Mouse (Mus musculus) erythroblast, adult 5-6 weeks (primary cell): ENCODE measurements around the gene Lgals2. TPM values are rescaled to one million over a fixed set of nuclear protein-coding genes. Genes with fewer than 3 reads are reported as not detected.
A peak's percentile ranks its signal among the peaks of the same experiment; 100 is the strongest.

Experiments
- ATAC-seq: replicated peaks from 2 replicates; pipeline ENCODE4 v1.8.0; 2016; ENCODE audit warnings: moderate number of reproducible peaks, mild to moderate bottlenecking, moderate TSS enrichment, inconsistent platforms; ENCODE audit not compliant: poor library complexity, low FRiP score, severe bottlenecking
- total RNA-seq, 2 experiments: library from RNA; stranded (forward) in 1 of 2; stranded (reverse) in 1 of 2; fragments of 150-400 nt in 1 of 2; fragments of 200-764, 138-1000 nt in 1 of 2; gene quantifications; 2 replicates each; pipeline versions ENCODE4 v1.2.3 to v1.2.4; 2015 to 2017; ENCODE audit warnings: low replicate concordance in 2 of 2

Lgals2 gene
- total RNA-seq, 2 experiments from 2014 or later, result not detected

DNA sequence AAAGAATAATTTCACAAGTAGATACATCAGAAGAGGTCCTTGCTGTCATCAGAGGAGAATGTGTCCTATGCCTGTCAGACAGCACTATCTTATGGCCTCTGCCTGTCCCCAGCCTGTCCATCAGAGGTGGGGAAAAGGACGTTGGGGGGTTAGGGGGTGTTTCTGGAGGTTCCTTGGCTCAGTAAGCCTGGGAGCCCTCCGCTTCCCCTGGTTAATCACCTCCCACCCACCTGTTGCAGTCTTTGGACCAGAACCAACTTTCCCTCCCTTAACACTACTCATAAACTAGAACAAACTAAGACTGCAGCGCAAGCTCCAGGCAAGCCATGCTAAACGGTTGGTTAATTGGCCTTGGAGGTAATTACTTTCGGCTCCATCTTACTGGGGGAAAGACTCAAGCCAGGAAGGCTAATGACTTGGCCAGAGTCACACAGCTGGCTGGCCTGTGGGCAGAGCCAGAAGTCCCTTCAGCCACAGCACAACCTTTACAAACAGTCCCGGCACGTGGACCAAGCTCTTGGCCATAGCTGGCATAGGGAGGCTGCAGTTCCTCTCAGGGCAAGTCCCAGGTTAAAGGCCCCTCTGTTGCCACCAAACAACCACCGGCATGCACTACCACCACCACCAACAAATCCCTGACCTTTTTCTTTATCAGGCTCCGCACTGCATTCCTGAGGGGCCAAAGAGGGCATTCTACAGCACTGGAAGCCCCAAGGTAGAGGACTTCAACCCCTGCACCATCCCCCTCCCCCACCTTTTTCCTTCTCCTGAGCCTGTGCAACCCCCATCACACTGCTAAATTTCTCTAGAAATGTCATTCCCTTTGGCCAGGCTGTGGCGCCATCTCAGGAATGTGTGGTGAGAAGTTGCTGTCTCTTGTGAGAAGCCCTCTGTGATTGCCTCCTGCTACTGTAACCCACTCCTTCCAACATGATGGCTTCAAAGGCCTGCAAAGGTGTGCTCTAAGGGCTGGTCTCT lies 24.3 kb downstream of the Lgals2 start:
- no peak for ATAC-seq

- no peak for ATAC-seq
Measured at GRCm38 (mm10) chr15:78829636-78830035, 25.7 kb downstream of the Lgals2 start.

DNA sequence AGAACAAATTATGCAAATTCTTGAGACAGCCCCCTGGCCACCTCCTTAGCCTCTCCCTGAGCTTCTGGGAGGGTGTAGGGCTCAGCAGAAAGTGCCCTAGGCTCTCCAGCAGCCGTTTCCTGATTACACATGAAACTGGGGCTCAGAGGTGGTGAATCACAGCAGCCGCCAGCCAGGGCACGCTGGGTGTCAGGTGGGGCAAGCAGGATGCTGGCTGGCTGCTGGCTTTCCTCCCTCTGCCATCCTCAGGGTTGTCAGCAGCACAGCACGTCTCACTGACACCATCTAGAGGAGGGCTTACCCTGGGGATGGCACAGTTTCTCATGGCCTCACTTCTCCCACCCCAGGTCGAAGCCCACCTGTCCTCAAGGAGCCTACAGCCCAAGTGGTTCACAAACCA lies 27.0 kb downstream of the Lgals2 start:
- ATAC-seq, result no peak

GRCm38 (mm10) chr15:78826213-78827204 lies 28.8 kb downstream of the Lgals2 start:
- ATAC-seq, result peak; percentile 50

DNA sequence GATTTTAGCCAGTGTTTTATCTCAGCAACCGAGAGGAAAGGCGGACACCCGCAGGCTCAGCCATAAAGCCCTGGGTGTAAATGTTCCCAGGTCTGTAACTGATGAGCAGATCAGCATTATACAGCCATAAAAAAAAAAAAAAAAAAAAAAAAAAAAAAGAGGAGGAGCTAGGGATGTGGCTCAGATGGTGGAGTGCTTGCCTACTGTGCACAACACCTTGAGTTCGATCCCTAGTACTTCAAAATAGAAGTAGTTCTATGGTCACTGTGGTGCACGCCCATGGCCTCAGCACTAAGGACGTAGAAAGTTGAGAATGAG lies 39.3 kb downstream of the Lgals2 start:
- no peak for ATAC-seq

DNA sequence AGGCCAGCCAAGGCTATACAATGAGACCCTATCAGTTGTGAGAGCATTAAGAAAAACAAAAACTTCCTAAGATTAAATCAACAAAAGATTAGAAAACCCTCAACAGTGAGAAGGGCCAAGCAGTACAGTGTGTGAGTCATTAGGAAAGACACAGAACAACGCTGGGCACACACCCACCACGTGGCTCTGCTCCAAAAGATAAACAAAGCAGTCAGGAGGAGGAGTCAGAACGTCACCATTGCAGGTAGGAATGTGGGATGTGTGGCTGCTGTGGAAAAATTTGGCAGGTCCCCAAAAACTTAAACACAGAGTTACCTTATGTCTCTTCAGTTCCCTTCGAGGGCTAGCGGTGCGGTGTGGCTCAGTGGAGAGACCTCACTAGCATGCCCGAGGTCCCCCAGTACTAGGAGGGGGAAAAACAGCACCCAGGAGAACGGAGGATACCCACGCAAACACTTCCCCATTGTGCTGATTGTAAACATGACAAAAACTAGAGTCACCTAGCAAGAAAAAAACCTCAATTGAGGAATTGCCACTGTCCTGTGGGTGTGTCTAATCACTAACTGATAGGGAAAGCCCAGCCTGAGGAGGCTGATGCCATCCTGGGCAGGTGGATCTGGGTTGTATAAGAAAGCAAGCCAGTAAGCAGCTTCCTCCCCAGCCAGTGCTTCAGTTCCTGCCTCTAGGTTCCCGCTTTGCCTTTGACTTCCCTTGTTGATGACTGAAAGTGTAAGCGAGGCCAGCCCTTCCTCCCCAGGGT lies 39.8 kb downstream of the Lgals2 start:
- ATAC-seq, result 0 out of 2 replicates have a peak, but pooled peaks have one; percentile 29

DNA sequence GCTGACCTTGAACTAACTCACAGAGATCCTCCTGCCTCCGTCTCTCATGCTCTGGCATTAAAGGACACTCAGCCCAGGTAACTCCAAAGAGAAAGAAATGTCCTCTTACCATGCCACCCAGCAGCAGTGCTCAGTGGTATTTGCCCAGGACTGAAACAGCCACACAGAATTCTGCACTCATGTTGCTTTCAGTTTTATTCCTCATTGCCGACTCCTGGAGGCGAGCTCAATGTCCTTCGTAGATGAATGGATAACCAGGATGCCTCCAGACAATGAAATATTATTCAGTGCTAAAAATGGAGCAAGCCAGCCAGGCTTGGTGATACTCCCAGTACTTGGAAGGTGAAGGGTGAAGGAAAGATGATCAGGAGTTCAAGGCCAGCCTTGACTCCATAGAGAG lies 41.7 kb downstream of the Lgals2 start:
- no peak for ATAC-seq

- ATAC-seq, result no peak
Measured at GRCm38 (mm10) chr15:78810146-78810545, 45.2 kb downstream of the Lgals2 start.

- no peak for ATAC-seq
Measured at GRCm38 (mm10) chr15:78809739-78810138, 45.6 kb downstream of the Lgals2 start.

- ATAC-seq, result no peak
Measured at GRCm38 (mm10) chr15:78808980-78809379, 46.3 kb downstream of the Lgals2 start.

DNA sequence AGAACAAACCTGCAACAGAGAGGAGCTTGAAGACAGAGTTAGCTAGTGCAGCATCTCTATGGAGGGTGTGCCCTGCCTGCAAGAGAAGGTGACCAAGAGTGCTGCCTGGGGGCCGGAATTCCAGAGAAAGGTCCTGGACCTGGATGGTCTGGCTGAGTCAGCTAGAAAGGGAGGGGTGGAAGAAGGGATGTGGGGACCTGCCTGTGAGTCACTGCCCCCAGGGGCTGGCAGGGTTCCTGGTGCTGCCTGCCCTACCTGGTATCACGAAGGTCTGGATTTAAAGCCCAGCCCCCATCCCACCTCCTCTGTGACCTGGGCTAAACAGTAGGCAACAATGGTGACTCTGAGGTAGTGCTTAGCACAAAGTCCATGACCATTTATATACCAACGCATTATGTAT lies 48.2 kb downstream of the Lgals2 start:
- no peak for ATAC-seq

GRCm38 (mm10) chr15:78806614-78807013 lies 48.7 kb downstream of the Lgals2 start:
- no peak for ATAC-seq

DNA sequence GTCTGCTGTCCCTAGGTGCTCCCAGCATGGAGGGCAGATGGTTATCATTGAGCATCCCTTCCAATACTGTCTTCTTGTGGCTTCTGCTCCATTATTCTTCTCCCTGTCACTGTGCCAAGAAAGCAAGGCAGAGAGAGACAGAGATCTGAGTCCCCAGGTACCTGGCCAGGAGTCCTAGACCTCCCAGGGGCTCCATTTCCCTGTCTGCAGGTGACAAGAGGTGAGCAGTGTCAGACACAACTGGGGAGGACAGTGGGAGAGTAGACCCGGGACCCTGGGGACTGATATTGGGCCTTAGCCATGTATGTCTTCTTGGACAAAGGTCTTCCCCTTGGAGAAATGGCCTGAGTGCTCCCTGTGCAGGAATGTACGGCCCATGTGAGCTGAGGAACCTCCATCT lies 50.0 kb downstream of the Lgals2 start:
- ATAC-seq, result no peak

- ATAC-seq, result no peak
Measured at GRCm38 (mm10) chr15:78804326-78804725, 51.0 kb downstream of the Lgals2 start.

DNA sequence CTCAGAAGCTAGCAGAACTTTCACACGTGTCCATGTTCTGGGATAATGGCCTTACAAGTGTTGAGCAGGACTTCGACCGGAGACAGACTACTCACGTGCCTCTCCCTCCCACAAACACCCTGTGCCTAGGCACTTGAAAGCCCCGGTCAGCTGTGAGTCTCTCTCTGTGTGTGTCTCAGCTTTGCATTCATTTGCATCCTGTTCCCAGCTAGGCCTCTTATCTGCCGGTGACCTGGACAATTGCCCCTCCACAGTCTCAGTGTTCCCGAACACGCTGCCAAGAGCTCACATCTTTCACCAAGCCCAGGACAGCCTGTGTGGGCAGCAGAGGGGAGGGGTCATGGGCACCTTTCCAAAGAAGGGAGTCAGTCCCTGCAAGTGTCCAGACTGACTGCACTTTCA lies 51.8 kb downstream of the Lgals2 start:
- no peak for ATAC-seq

DNA sequence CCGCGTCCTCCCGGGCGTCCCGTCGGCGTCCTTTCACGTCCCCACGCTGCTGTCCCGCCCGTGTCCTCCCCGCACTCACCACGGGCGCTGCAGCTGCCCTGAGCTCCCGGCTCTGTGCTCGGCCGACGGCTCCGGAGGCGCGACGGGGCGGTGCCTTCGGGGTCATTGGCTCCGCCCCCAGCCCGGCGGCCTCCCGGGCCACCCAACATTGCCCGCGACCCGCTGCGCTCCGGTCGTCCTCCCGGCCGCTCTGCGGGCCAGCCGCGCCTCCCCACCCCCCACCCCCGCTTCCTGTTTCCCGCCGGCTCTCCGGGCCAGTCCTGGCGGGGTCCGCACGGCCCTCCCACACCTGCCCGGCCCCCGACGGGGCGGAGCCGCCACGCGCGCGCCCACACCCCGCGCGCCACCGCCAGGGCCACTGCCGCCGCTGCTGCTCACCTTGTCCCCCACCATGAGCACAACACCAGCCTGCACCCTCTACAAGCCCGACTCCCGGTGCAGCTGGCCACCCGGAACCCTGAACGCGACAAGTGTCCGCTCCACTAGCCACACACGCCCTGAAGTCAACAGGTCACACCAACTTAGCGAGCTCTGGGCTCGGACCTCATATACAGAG lies 52.4 kb downstream of the Lgals2 start, which contains the start of gene Card10:
Gene Card10 (minus strand): TSS at position 267 of the 616 bp plus-strand sequence.
- ATAC-seq, result no peak

DNA sequence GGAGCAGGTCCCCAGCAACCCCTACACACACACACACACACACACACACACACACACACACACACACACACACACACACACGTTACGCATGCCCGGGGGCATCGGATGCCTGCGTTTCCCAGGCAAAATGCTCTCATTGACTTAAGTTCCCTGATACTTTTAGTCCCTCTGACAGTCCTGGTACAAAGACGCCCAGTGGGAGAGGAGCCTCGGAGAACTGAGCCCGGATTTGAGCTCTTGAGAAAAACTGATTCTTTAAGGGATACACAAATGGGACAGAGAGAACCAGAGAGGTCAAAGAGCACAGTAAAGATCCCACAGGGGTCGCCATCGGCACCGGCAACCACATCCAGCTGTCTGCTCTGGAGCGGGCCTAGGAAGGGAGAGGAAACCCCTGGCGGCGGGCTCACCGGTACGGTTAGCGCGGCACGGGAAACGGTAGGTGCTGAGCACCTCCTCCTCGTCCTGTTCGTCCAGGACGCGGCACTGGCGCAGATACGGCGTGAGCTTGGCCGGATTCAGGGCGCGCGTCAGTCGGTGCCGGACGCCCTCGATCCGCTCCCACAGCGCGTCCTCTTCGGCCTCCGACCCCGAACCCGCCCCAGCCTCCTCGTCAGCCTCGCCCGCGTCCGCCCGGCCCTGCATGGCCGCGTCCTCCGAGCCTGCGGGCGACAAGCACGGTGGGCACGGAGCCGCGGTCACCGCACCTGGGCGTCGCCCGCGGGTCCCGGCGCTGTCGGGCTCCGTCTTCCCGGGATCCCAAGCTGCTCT lies 53.2 kb downstream of the Lgals2 start:
- no peak for ATAC-seq

DNA sequence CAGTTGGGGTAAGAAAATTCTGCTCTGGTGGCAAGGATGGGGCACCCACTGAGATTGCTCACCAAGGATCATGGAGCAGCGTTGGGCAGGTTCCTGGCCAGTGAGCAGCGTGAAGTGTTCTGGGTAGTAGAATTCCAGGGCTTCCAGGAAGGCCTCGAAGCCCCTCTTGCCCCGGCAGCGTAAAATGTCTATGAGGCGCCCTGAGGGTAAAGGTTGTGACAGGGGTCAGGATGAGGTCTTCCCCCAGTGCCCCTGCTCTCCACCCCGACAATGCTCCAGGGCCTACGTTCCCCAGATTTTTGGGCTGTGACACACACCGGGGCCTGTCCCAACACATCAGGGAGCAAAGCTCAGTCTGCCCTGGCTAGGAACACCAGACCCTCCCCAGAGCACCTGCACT lies 53.8 kb downstream of the Lgals2 start:
- ATAC-seq, result no peak
